Mouse (Mus musculus): ENCODE results near the gene Olfr39. TPM values are rescaled to one million over a fixed set of nuclear protein-coding genes. Genes with fewer than 3 reads are reported as not detected.
"Not testable (repeated sequence)": the region's sequence is repeated elsewhere in the genome, so short reads cannot be mapped to it uniquely, and the experiment has no call there.

The Olfr39 gene
- polyA plus RNA-seq (2012; ENCODE audit: insufficient read depth, low replicate concordance), result not detected in 2 replicates

DNA sequence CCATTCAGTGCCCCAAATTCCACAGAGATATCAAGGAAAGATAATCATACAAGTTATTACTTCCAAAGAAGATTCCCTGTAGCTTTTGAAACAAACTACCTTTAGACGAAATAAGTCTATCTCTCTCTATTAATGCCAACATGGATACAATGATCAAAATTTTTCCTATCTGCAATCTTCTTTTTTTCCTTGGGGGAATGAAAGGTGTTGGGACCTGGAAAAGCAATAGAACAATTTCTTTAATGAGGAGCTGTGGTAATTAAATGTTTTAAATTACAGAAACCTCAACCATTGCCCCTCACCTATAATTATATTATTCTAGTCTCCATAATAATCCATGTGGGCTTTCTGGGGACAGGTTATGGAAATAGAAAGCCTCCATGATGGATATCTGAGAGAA lies at the start of gene Olfr39:
TSS of gene Olfr39 (plus strand) at position 301 of the 400 bp plus-strand sequence.
- Histone ChIP-seq H3K9me3 (no peaks in the 10 kb centered on the region), H3K27me3 (replicated peaks) (no peaks in the 10 kb centered on the region), H3K4me1 (no peaks in the 10 kb centered on the region), H3K4me3 (replicated peaks) (no peak within 1 kb of the TSS), H3K36me3 (replicated peaks; ENCODE audit: low read length) (no peaks in the 10 kb centered on the region)
- TF ChIP-seq GATA1 (IDR thresholded peaks at IDR 0.05; ENCODE audit: borderline replicate concordance, low read length) (no peak), FLI1 (IDR thresholded peaks at IDR 0.05; ENCODE audit: low read length) (no peak)

DNA sequence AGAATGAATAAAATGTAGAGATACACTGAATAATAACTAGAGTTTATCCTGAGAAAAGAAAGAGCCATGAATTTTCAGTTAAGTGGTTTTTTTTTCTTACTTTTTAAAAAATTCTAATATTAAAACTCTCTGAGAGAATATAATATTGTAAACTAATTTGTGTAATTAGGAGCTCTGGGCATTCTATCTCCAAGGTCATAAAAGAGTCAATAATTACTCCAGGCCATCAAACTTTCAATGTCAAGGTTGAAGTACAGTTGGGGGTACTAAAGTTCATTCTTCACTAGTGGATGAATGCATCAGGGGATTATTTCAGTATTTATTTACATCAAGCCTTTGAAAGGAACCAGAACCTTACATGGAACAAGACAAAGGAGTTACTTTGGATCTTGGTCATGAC lies 45.3 kb upstream of the Olfr39 start, which contains the start of gene Olfr872:
TSS of gene Olfr872 (plus strand) at position 301 of the 400 bp plus-strand sequence.
- Histone ChIP-seq H3K4me3 (replicated peaks) (no peak within 1 kb of the TSS), H3K27me3 (replicated peaks) (no peaks in the 10 kb centered on the region), H3K9me3 (0 out of 2 replicates have a peak, but pooled peaks cover 7% of the 10 kb centered on the region), H3K4me1 (no peaks in the 10 kb centered on the region), H3K36me3 (replicated peaks; ENCODE audit: low read length) (no peaks in the 10 kb centered on the region)
- TF ChIP-seq FLI1 (IDR thresholded peaks at IDR 0.05; ENCODE audit: low read length) (no peak), GATA1 (IDR thresholded peaks at IDR 0.05; ENCODE audit: borderline replicate concordance, low read length) (no peak)

DNA sequence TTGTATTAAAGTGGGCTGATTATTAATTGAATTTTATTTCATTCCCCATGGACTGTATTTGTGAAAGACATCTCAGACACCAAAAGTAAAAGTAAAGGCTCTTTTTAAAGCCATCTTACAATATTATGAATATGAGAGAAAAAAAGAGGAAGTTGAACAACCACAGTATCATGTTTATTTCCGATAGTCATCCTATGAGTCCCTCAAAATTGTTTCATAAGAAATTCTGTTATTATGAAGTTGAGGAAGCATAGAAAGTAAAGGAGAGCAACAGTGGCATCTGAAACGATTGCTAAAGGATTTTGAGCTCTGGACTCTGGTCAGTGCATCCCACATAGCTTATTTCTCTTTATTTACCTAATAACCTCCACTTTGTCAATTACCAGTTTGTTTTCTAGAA lies 44.8 kb upstream of the Olfr39 start:
- no peak overlapping the region for H3K4me3 ChIP-seq (replicated peaks)
- 0 out of 2 replicates have a peak, but pooled peaks cover 7% of the 10 kb centered on the region for H3K9me3 ChIP-seq
- H3K36me3 ChIP-seq (replicated peaks; ENCODE audit: low read length), result no peaks in the 10 kb centered on the region
- H3K4me1 ChIP-seq, result no peaks in the 10 kb centered on the region
- no peaks in the 10 kb centered on the region for H3K27me3 ChIP-seq (replicated peaks)
- no peak for TF ChIP-seq FLI1 (IDR thresholded peaks at IDR 0.05; ENCODE audit: low read length)
- TF ChIP-seq GATA1 (IDR thresholded peaks at IDR 0.05; ENCODE audit: borderline replicate concordance, low read length), result no peak

GRCm38 (mm10) chr9:20295562-20295961 lies 13.4 kb downstream of the Olfr39 start:
- not testable (repeated sequence) for H3K4me1 ChIP-seq; H3K36me3 ChIP-seq (replicated peaks; ENCODE audit: low read length); H3K9me3 ChIP-seq

GRCm38 (mm10) chr9:20298232-20298631 lies 16.1 kb downstream of the Olfr39 start, which contains the start of gene Olfr873:
Gene Olfr873, plus strand, starts transcription at chr9:20298532.
- TF ChIP-seq GATA1 (IDR thresholded peaks at IDR 0.05; ENCODE audit: borderline replicate concordance, low read length), result no peak
- no peak for TF ChIP-seq FLI1 (IDR thresholded peaks at IDR 0.05; ENCODE audit: low read length)
- Histone ChIP-seq H3K4me1 (no peaks in the 10 kb centered on the region), H3K36me3 (replicated peaks; ENCODE audit: low read length) (no peaks in the 10 kb centered on the region), H3K9me3 (no peaks in the 10 kb centered on the region), H3K27me3 (replicated peaks) (no peaks in the 10 kb centered on the region), H3K4me3 (replicated peaks) (no peak within 1 kb of the TSS)

More at GRCm38 (mm10) chr9:20295562-20295961, 13.4 kb downstream of the Olfr39 start:
- H3K4me3 ChIP-seq (replicated peaks); H3K27me3 ChIP-seq (replicated peaks): not testable (repeated sequence)

DNA sequence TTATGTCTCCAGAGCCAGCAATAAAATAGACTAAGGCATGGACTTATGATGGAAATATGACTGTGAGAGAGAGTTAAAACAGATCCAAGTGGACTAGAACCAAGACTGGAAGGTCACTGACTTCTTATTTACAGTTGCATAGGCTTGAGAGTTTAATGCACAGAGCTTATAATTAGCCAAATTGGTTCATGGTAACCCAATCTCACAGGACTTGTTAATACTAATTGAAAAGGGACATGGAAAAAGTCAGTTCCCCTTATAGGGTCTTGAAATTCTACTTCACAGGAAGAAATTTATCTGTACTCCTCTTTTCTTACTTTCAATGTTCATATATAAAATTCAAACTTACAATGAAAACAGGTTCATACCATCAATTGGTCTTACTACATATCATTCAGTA lies 53.8 kb downstream of the Olfr39 start, which contains the start of gene Olfr18:
TSS of gene Olfr18 (minus strand) at position 101 of the 400 bp plus-strand sequence.
- no peak within 1 kb of the TSS for H3K4me3 ChIP-seq (replicated peaks)
- H3K27me3 ChIP-seq (replicated peaks), result no peaks in the 10 kb centered on the region
- H3K9me3 ChIP-seq, result no peaks in the 10 kb centered on the region
- H3K4me1 ChIP-seq, result no peaks in the 10 kb centered on the region
- H3K36me3 ChIP-seq (replicated peaks; ENCODE audit: low read length), result no peaks in the 10 kb centered on the region
- TF ChIP-seq GATA1 (IDR thresholded peaks at IDR 0.05; ENCODE audit: borderline replicate concordance, low read length), result no peak
- TF ChIP-seq FLI1 (IDR thresholded peaks at IDR 0.05; ENCODE audit: low read length), result no peak

Other genes starting within 250 kb of the Olfr39 start
- gene Olfr867, start 224.8 kb upstream of the Olfr39 start, polyA plus RNA-seq (2012; ENCODE audit: insufficient read depth, low replicate concordance), result not detected in 2 replicates
- not detected in 2 replicates for gene Olfr868, start 183.7 kb upstream of the Olfr39 start, polyA plus RNA-seq (2012; ENCODE audit: insufficient read depth, low replicate concordance)
- gene Olfr869, start 153.3 kb upstream of the Olfr39 start, polyA plus RNA-seq (2012; ENCODE audit: insufficient read depth, low replicate concordance), result not detected in 2 replicates
- gene Olfr870, start 108.3 kb upstream of the Olfr39 start, polyA plus RNA-seq (2012; ENCODE audit: insufficient read depth, low replicate concordance), result not detected in 2 replicates
- not detected in 2 replicates for gene Olfr871, start 70.1 kb upstream of the Olfr39 start, polyA plus RNA-seq (2012; ENCODE audit: insufficient read depth, low replicate concordance)
- not detected in 2 replicates for gene Olfr872, start 45.2 kb upstream of the Olfr39 start, polyA plus RNA-seq (2012; ENCODE audit: insufficient read depth, low replicate concordance)
- gene Olfr873, start 16.2 kb downstream of the Olfr39 start, polyA plus RNA-seq (2012; ENCODE audit: insufficient read depth, low replicate concordance), result 0.34 TPM in 1 of 2 replicates, not detected in the other
- gene Olfr18, start 53.7 kb downstream of the Olfr39 start, polyA plus RNA-seq (2012; ENCODE audit: insufficient read depth, low replicate concordance), result not detected in 2 replicates
- gene Zfp560, start 102.8 kb downstream of the Olfr39 start, polyA plus RNA-seq (2012; ENCODE audit: insufficient read depth, low replicate concordance), result 1.4 TPM in 1 of 2 replicates, not detected in the other
- 0.08 and 0.24 TPM in 2 replicates for gene Zfp26, start 177.8 kb downstream of the Olfr39 start, polyA plus RNA-seq (2012; ENCODE audit: insufficient read depth, low replicate concordance)
- 0.37 and 1.2 TPM in 2 replicates for gene Zfp426, start 210.4 kb downstream of the Olfr39 start, polyA plus RNA-seq (2012; ENCODE audit: insufficient read depth, low replicate concordance)
- gene Zfp266, start 239.1 kb downstream of the Olfr39 start, polyA plus RNA-seq (2012; ENCODE audit: insufficient read depth, low replicate concordance), result 0.26 and 0.56 TPM in 2 replicates

Measured in megakaryocyte, embryonic 14.5 days (primary cell).